Mouse (Mus musculus) layer of hippocampus, postnatal 14 days (tissue): ENCODE data around the gene Jazf1. TPM values are rescaled to one million over a fixed set of nuclear protein-coding genes. Genes with fewer than 3 reads are reported as not detected.
A peak's percentile ranks its signal among the peaks of the same experiment; 100 is the strongest.

Experiments used
- DNase-seq, 2 experiments: peaks; one replicate each; pipeline ENCODE4 v3.0.0; 2021 to 2022; ENCODE audit warnings: low spot score in 2 of 2, mixed read lengths in 1 of 2
- long read RNA-seq, 2 experiments: library from polyadenylated mRNA; stranded (forward); transcript quantifications; one replicate each; pipeline ENCODE4 v2.0.0; 2021
- total RNA-seq, 2 experiments: library from RNA; stranded (reverse); gene quantifications; 2 replicates each; pipeline ENCODE4 v1.2.3; 2021

Jazf1 gene
- total RNA-seq, result 10 to 100 TPM; 55.1 to 56.9 TPM
- long read RNA-seq, experiment 1, transcript Jazf1-201 (5 exons, 2,203 nt), result major isoform, 20 of 23 reads
- long read RNA-seq, experiment 1, partial matches to known transcripts, result 1 of 23 reads
- long read RNA-seq, experiment 1, other reads (novel, unspliced or antisense), result 2 of 23 reads
- long read RNA-seq, experiment 2, transcript Jazf1-201 (5 exons, 2,203 nt), result major isoform, 28 of 35 reads
- long read RNA-seq, experiment 2, partial matches to known transcripts, result 7 of 35 reads
- long read RNA-seq, experiment 2, other reads (novel, unspliced or antisense), result 0 of 35 reads

- DNase-seq, result peak; percentile 34 to 57
Measured at GRCm38 (mm10) chr6:53067989-53068874, at the start of gene Jazf1. Jazf1 (minus strand) TSS chr6:53068631.

- no peak for DNase-seq
Measured at GRCm38 (mm10) chr6:53117855-53118254, 49.4 kb upstream of the Jazf1 start.

- no peak for DNase-seq
Measured at GRCm38 (mm10) chr6:53086879-53087278, 18.4 kb upstream of the Jazf1 start.

GRCm38 (mm10) chr6:53081241-53081640 lies 12.8 kb upstream of the Jazf1 start:
- peak in 1 of 2 experiments; percentile 9 for DNase-seq

GRCm38 (mm10) chr6:53078671-53079070 lies 10.2 kb upstream of the Jazf1 start:
- no peak for DNase-seq

GRCm38 (mm10) chr6:53071732-53072131 lies 3.3 kb upstream of the Jazf1 start:
- no peak for DNase-seq

GRCm38 (mm10) chr6:53069976-53070575 lies 1.6 kb upstream of the Jazf1 start:
- DNase-seq, result no peak

GRCm38 (mm10) chr6:53068875-53069178 lies 396 bp upstream of the Jazf1 start:
- DNase-seq, result peak; percentile 13 to 26

- DNase-seq, result peak; percentile 10 to 17
Measured at GRCm38 (mm10) chr6:53067446-53067988, 914 bp downstream of the Jazf1 start.

- DNase-seq, result no peak
Measured at GRCm38 (mm10) chr6:53066978-53067377, 1.5 kb downstream of the Jazf1 start.

GRCm38 (mm10) chr6:53064070-53064469 lies 4.4 kb downstream of the Jazf1 start:
- no peak for DNase-seq

- DNase-seq, result no peak
Measured at GRCm38 (mm10) chr6:53054909-53055308, 13.5 kb downstream of the Jazf1 start.

- DNase-seq, result no peak
Measured at GRCm38 (mm10) chr6:53045501-53045900, 22.9 kb downstream of the Jazf1 start.

- no peak for DNase-seq
Measured at GRCm38 (mm10) chr6:53038176-53038575, 30.3 kb downstream of the Jazf1 start.

- DNase-seq, result no peak
Measured at GRCm38 (mm10) chr6:53034362-53035011, 33.9 kb downstream of the Jazf1 start.

- no peak for DNase-seq
Measured at GRCm38 (mm10) chr6:53032730-53033484, 35.5 kb downstream of the Jazf1 start.

- DNase-seq, result no peak
Measured at GRCm38 (mm10) chr6:53022069-53022468, 46.4 kb downstream of the Jazf1 start.

GRCm38 (mm10) chr6:53021081-53021480 lies 47.4 kb downstream of the Jazf1 start:
- DNase-seq, result no peak

- DNase-seq, result no peak
Measured at GRCm38 (mm10) chr6:53017357-53018205, 50.9 kb downstream of the Jazf1 start.
